In genomic region chr6:127331091-127331490, GRCm38 (mm10) we compare ENCODE assay signal across 8 mouse cellular contexts.
DNase-seq lines count a peak whose midpoint lies in the region; ATAC-seq and TF ChIP-seq lines count a peak whose summit lies in the region.

No protein-coding gene starts in this region.

- H3K27ac ChIP-seq in liver, embryonic 15.5 days (replicated peaks), result peak overlapping the region; percentile 80
- H3K27ac ChIP-seq in stomach, postnatal 0 days (replicated peaks), result peak overlapping the region; percentile 91

- TF ChIP-seq EP300 in stomach, postnatal 0 days (optimal IDR thresholded peaks at IDR 0.05), result no peak

- peak overlapping the region; percentile 94 for H3K4me2 ChIP-seq in liver, embryonic 15.5 days
- peak overlapping the region; percentile 74; the same call in 1 of the 2 replicates for H3K4me2 ChIP-seq in stomach, postnatal 0 days (replicated peaks; ENCODE audit: low read depth)

- peak; percentile 7 for DNase-seq in cerebellum, adult 11 months
- no peak for DNase-seq in cerebellum, postnatal 36 days
- peak; percentile 7 for DNase-seq in thymus, postnatal 25 days
- no peak for DNase-seq in thymus, postnatal 0 days (ENCODE audit: low spot score)
- no peak for DNase-seq in stomach, postnatal 0 days (ENCODE audit: low spot score)
- DNase-seq in layer of hippocampus, adult 18-20 months (ENCODE audit: low spot score in 2 of 2), result no peak

- H3K27me3 ChIP-seq in liver, embryonic 15.5 days, result no peaks in the 10 kb centered on the region
- no peaks in the 10 kb centered on the region for H3K27me3 ChIP-seq in stomach, postnatal 0 days (ENCODE audit: control insufficient read depth, insufficient read depth, low read length)

- TF ChIP-seq CTCF in stomach, postnatal 0 days (IDR thresholded peaks at IDR 0.05; ENCODE audit: low read depth), result no peak

- no peaks in the 10 kb centered on the region for H3K36me3 ChIP-seq in liver, embryonic 15.5 days (replicated peaks)
- no peaks in the 10 kb centered on the region for H3K36me3 ChIP-seq in stomach, postnatal 0 days (ENCODE audit: control insufficient read depth, insufficient read depth, low read length)

- no peak overlapping the region; the same call in 1 of the 2 replicates for H3K9ac ChIP-seq in liver, embryonic 15.5 days
- H3K9ac ChIP-seq in stomach, postnatal 0 days (ENCODE audit: low read length), result no peak overlapping the region

- H3K9me3 ChIP-seq in liver, embryonic 15.5 days (replicated peaks), result no peaks in the 10 kb centered on the region
- no peaks in the 10 kb centered on the region for H3K9me3 ChIP-seq in stomach, postnatal 0 days (ENCODE audit: control insufficient read depth, low read length)

- peaks cover 61% of the 10 kb centered on the region for H3K4me1 ChIP-seq in liver, embryonic 15.5 days (replicated peaks)
- peaks cover 10% of the 10 kb centered on the region for H3K4me1 ChIP-seq in stomach, postnatal 0 days (replicated peaks; ENCODE audit: control insufficient read depth, insufficient read depth)

- ATAC-seq in liver, embryonic 15.5 days (ENCODE audit: insufficient read depth), result no peak
- ATAC-seq in stomach, postnatal 0 days (ENCODE audit: low FRiP score, low TSS enrichment), result no peak
- no peak for ATAC-seq in megakaryocyte, adult 5-6 weeks (ENCODE audit: poor library complexity, severe bottlenecking)

- H3K4me3 ChIP-seq in liver, embryonic 15.5 days (replicated peaks), result peak overlapping the region; percentile 67; the same call in 1 of the 2 replicates
- H3K4me3 ChIP-seq in stomach, postnatal 0 days (ENCODE audit: low read depth, low read length), result no peak overlapping the region

- 34% methylated on average over 5 of the region's 5 CpGs for WGBS in liver, embryonic 15.5 days (ENCODE audit: insufficient replicate concordance)
- WGBS in stomach, postnatal 0 days, result 66% methylated on average over 5 of the region's 5 CpGs

Comparison
In these comparisons a context has a peak if more than half of its experiments do, and no peak if none do; other contexts are left out.
1. DNase-seq: peak in cerebellum, adult 11 months (single experiment) and thymus, postnatal 25 days (single experiment); none in cerebellum, postnatal 36 days (0 of 2), thymus, postnatal 0 days (single experiment), stomach, postnatal 0 days (single experiment) and layer of hippocampus, adult 18-20 months (0 of 2).